In genomic region chr6:128046799-128047198, GRCm38 (mm10) we compare ENCODE assay signal across 16 mouse cellular contexts.
DNase-seq lines count a peak whose midpoint lies in the region; ATAC-seq and TF ChIP-seq lines count a peak whose summit lies in the region.
"Had no signal": no experiment of that assay in that cellular context is flagged by ENCODE, and none has a peak within 500 bp of the region (broad histone marks: within the 10 kb centered on the region; RNA-seq: fewer than 3 reads in every experiment).

No protein-coding gene starts in this region.

- no peaks in the 10 kb centered on the region for H3K27me3 ChIP-seq in heart, adult 2 months (ENCODE audit: control insufficient read depth, insufficient read depth, low read length)
- no peaks in the 10 kb centered on the region for H3K27me3 ChIP-seq in heart, postnatal 0 days (ENCODE audit: control insufficient read depth, insufficient read depth, low read length)
- H3K27me3 ChIP-seq: embryonic facial prominence, embryonic 13.5 days; limb, embryonic 12.5 days; midbrain, embryonic 12.5 days had no signal

- peaks cover 2% of the 10 kb centered on the region; the same call in 1 of the 2 replicates for H3K36me3 ChIP-seq in heart, adult 2 months (ENCODE audit: control insufficient read depth, insufficient read depth, low read length)
- no peaks in the 10 kb centered on the region for H3K36me3 ChIP-seq in heart, postnatal 0 days (replicated peaks; ENCODE audit: control insufficient read depth, insufficient read depth, low read length)
- H3K36me3 ChIP-seq: embryonic facial prominence, embryonic 13.5 days; limb, embryonic 12.5 days; midbrain, embryonic 12.5 days had no signal

- no peak for ATAC-seq in cerebellum, adult (ENCODE audit: insufficient number of reproducible peaks, low FRiP score, low TSS enrichment)
- peak; percentile 82 for ATAC-seq in heart, postnatal 0 days (ENCODE audit: insufficient read depth, low read depth)
- ATAC-seq: forebrain, embryonic 14.5 days had no signal

- H3K4me3 ChIP-seq in heart, adult 2 months, result no peak overlapping the region
- H3K4me3 ChIP-seq in heart, postnatal 0 days (ENCODE audit: low read depth, low read length), result no peak overlapping the region
- no peak overlapping the region for H3K4me3 ChIP-seq in lung, adult 2 months (replicated peaks; ENCODE audit: extremely low read depth, low read depth, low read length)
- H3K4me3 ChIP-seq: embryonic facial prominence, embryonic 13.5 days; limb, embryonic 12.5 days; midbrain, embryonic 12.5 days had no signal

- no peak for TF ChIP-seq POLR2A in heart, adult 2 months (IDR thresholded peaks at IDR 0.05; ENCODE audit: insufficient read depth, low read depth, low read length)
- TF ChIP-seq POLR2A in lung, adult 2 months (IDR thresholded peaks at IDR 0.05; ENCODE audit: borderline replicate concordance, extremely low read depth, low read depth, low read length), result no peak

- no peaks in the 10 kb centered on the region for H3K9me3 ChIP-seq in heart, postnatal 0 days (replicated peaks; ENCODE audit: control insufficient read depth, low read length)
- H3K9me3 ChIP-seq: embryonic facial prominence, embryonic 13.5 days; limb, embryonic 12.5 days; midbrain, embryonic 12.5 days had no signal

- H3K9ac ChIP-seq in heart, adult 2 months (ENCODE audit: low read depth, low read length), result no peak overlapping the region
- no peak overlapping the region for H3K9ac ChIP-seq in heart, postnatal 0 days (replicated peaks; ENCODE audit: low read depth, low read length)
- H3K9ac ChIP-seq: embryonic facial prominence, embryonic 13.5 days; limb, embryonic 12.5 days; midbrain, embryonic 12.5 days had no signal

- 0 out of 2 replicates have a peak, but pooled peaks have one; percentile 26 for TF ChIP-seq EP300 in heart, adult 2 months (IDR thresholded peaks at IDR 0.05; ENCODE audit: insufficient read depth, low read depth, low read length)
- TF ChIP-seq EP300 in heart, postnatal 0 days (IDR thresholded peaks at IDR 0.05; ENCODE audit: low read depth), result no peak

- 39% methylated on average over 6 of the region's 6 CpGs for WGBS in heart, adult 2 months
- WGBS in heart, postnatal 0 days, result 23% methylated on average over 6 of the region's 6 CpGs
- 54% methylated on average over 6 of the region's 6 CpGs for WGBS in lung, adult 2 months

- peak; percentile 56 for DNase-seq in cerebellum, adult 9-11 months
- peak; percentile 57 for DNase-seq in 3T3-L1 (ENCODE audit: low read depth, low spot score)
- DNase-seq in heart, adult 2 months, result peak; percentile 56 to 78
- DNase-seq in heart, postnatal 0 days (ENCODE audit: low spot score), result peak; percentile 82
- no peak for DNase-seq in thymus, postnatal 10 days (ENCODE audit: low spot score in 2 of 2)
- no peak for DNase-seq in left cerebral cortex, postnatal 25 days (ENCODE audit: low spot score in 2 of 2)
- DNase-seq in lung, adult 2 months, result no peak
- DNase-seq: adrenal gland, adult 2 months; kidney, postnatal 10 days; lung, postnatal 4 days; right cerebral cortex, postnatal 25 days had no signal

- no peak overlapping the region for H3K4me2 ChIP-seq in heart, postnatal 0 days (ENCODE audit: low read depth, low read length)
- H3K4me2 ChIP-seq: embryonic facial prominence, embryonic 13.5 days; limb, embryonic 12.5 days; midbrain, embryonic 12.5 days had no signal

- H3K79me2 ChIP-seq in heart, adult 2 months (replicated peaks; ENCODE audit: control insufficient read depth, insufficient read depth, low read length), result no peaks in the 10 kb centered on the region; the same call in 1 of the 2 replicates

- H3K27ac ChIP-seq in heart, adult 2 months, result peak overlapping the region; percentile 80
- peak overlapping the region; percentile 80 for H3K27ac ChIP-seq in heart, postnatal 0 days (ENCODE audit: low read depth)
- H3K27ac ChIP-seq: embryonic facial prominence, embryonic 13.5 days; limb, embryonic 12.5 days; midbrain, embryonic 12.5 days had no signal

- intact Hi-C loops in heart, adult 2 months (cut with DNase I), result no loop called here
- intact Hi-C loops in left cerebral cortex, postnatal 25 days (cut with DNase I), result no loop called here

- TF ChIP-seq CTCF in heart, adult 2 months (IDR thresholded peaks at IDR 0.05), result no peak; the same call in 1 of the 2 replicates
- no peak for TF ChIP-seq CTCF in heart, postnatal 0 days (IDR thresholded peaks at IDR 0.05; ENCODE audit: low read depth)
- TF ChIP-seq CTCF in lung, adult 2 months (IDR thresholded peaks at IDR 0.05; ENCODE audit: insufficient read depth, low read length), result no peak

- peaks cover 25% of the 10 kb centered on the region for H3K4me1 ChIP-seq in heart, adult 2 months (ENCODE audit: control insufficient read depth, insufficient read depth, low read length)
- H3K4me1 ChIP-seq in heart, postnatal 0 days (ENCODE audit: control insufficient read depth, insufficient read depth), result peaks cover 55% of the 10 kb centered on the region
- peaks cover 11% of the 10 kb centered on the region for H3K4me1 ChIP-seq in lung, adult 2 months (ENCODE audit: control insufficient read depth, insufficient read depth, low read length)

Comparison
In these comparisons a context has a peak if more than half of its experiments do, and no peak if none do; other contexts are left out.
1. DNase-seq: peak in cerebellum, adult 9-11 months (single experiment), 3T3-L1 (single experiment), heart, adult 2 months (2 of 2) and heart, postnatal 0 days (single experiment); none in thymus, postnatal 10 days (0 of 2), left cerebral cortex, postnatal 25 days (0 of 2) and lung, adult 2 months (single experiment).